Mouse (Mus musculus) heart, postnatal 0 days (tissue): Measurements from ENCODE around the gene Gtf2h5.

Experiments used
- CTCF ChIP-seq: IDR thresholded peaks from 2 replicates; pipeline ENCODE4 v1.5.1; 2016; ENCODE audit warnings: antibody characterized with exemption, control low read depth, low read depth
- EP300 ChIP-seq: IDR thresholded peaks from 2 replicates; pipeline ENCODE4 v1.6.1; 2016; ENCODE audit warnings: antibody characterized with exemption, low read depth

GRCm38 (mm10) chr17:6052801-6053200 is 26.8 kb upstream of the Gtf2h5 start:
- TF ChIP-seq CTCF: no peak
- TF ChIP-seq EP300: no peak
